Mouse (Mus musculus) kidney, postnatal 0 days (tissue): ENCODE data around the gene Psmb11. TPM values are rescaled to one million over a fixed set of nuclear protein-coding genes. Genes with fewer than 3 reads are reported as not detected.

Source experiments
- ATAC-seq: fragments of 200-750 bp; cut with Nextera tagmentation; replicated peaks from 2 replicates; pipeline ENCODE4 v1.8.0; 2017; ENCODE audit warnings: low read depth, moderate number of reproducible peaks, moderate TSS enrichment, moderate library complexity; ENCODE audit not compliant: low FRiP score
- DNase-seq: peaks from one replicate; pipeline ENCODE4 v3.0.0-alpha.2; 2016; ENCODE audit warnings: low spot score
- H3K27ac ChIP-seq: fragments of 300-500 bp; sonication (generic); 2 replicates; pipeline ENCODE4 v1.5.1; 2014; ENCODE audit warnings: mild to moderate bottlenecking
- H3K27me3 ChIP-seq: fragments of 300-500 bp; sonication (generic); 2 replicates; pipeline ENCODE4 v1.6.1; 2014; ENCODE audit warnings: low read length, mixed read lengths; ENCODE audit not compliant: insufficient read depth
- H3K36me3 ChIP-seq: fragments of 300-500 bp; sonication (generic); 2 replicates; pipeline ENCODE4 v1.6.1; 2014; ENCODE audit warnings: low read length, mixed read lengths; ENCODE audit not compliant: insufficient read depth
- H3K4me1 ChIP-seq: fragments of 300-500 bp; sonication (generic); replicated peaks from 2 replicates; pipeline ENCODE4 v1.6.1; 2014; ENCODE audit warnings: antibody characterized with exemption, low read length, mixed read lengths; ENCODE audit not compliant: insufficient read depth
- H3K4me2 ChIP-seq: fragments of 300-500 bp; sonication (generic); 2 replicates; pipeline ENCODE4 v1.6.1; 2014; ENCODE audit warnings: mild to moderate bottlenecking, low read length, moderate library complexity, mixed read lengths
- H3K4me3 ChIP-seq: fragments of 300-500 bp; sonication (generic); replicated peaks from 2 replicates; pipeline ENCODE4 v1.5.1; 2014; ENCODE audit warnings: low read depth, low read length
- H3K9ac ChIP-seq: fragments of 300-500 bp; sonication (generic); 2 replicates; pipeline ENCODE4 v1.6.1; 2014; ENCODE audit warnings: low read depth, low read length
- H3K9me3 ChIP-seq: fragments of 300-500 bp; sonication (generic); replicated peaks from 2 replicates; pipeline ENCODE4 v1.6.1; 2016; ENCODE audit warnings: low read length, inconsistent platforms, mixed read lengths
- CTCF ChIP-seq: IDR thresholded peaks from 2 replicates; pipeline ENCODE4 v1.5.1; 2016; ENCODE audit warnings: antibody characterized with exemption, low read depth, mild to moderate bottlenecking, moderate library complexity
- WGBS: fragments of 180-500 bp; shearing (Covaris S2); extraction: QIAGEN DNeasy Blood & Tissue Kit; methylation state at CpG from one replicate; pipeline ENCODE4 v1.1.7; 2014; 5-methylcytosine and 5-hydroxymethylcytosine counted together
- polyA plus RNA-seq: library from polyadenylated mRNA; unstranded; fragments of >200 nt; fragmentation: Nextera tagmentation; extraction: Ambion mirVana; gene quantifications from 2 replicates; pipeline ENCODE4 v1.2.1, GENCODE M21; 2015

Gene Psmb11
- polyA plus RNA-seq, 1 experiment from 2014 or later, result not detected

GRCm38 (mm10) chr14:54641305-54641969, 20.2 kb downstream of the Psmb11 start, which contains the start of gene Cdh24:
TSS of gene Cdh24 (minus strand) at chr14:54641364.
- peak within 1 kb of the TSS; percentile 66 for H3K4me3 ChIP-seq
- H3K4me2 ChIP-seq, result peak within 1 kb of the TSS; percentile 99
- H3K4me1 ChIP-seq, result no peaks in the 10 kb centered on the region; the same call in 1 of the 2 replicates
- peaks cover 42% of the 10 kb centered on the region for H3K36me3 ChIP-seq
- peak within 1 kb of the TSS; percentile 78 for H3K9ac ChIP-seq
- H3K27me3 ChIP-seq, result no peaks in the 10 kb centered on the region
- no peaks in the 10 kb centered on the region for H3K9me3 ChIP-seq
- under 1% methylated on average over 51 of the region's 52 CpGs for WGBS
- peak; percentile 89 for ATAC-seq
- H3K27ac ChIP-seq, result peak within 1 kb of the TSS; percentile 60; the same call in 1 of the 2 replicates
- peak; percentile 92 for DNase-seq
- TF ChIP-seq CTCF, result peak; percentile 90

GRCm38 (mm10) chr14:54642224-54642944, 21.2 kb downstream of the Psmb11 start:
- Histone ChIP-seq H3K36me3 (peaks cover 48% of the 10 kb centered on the region), H3K4me3 (no peak overlapping the region), H3K27me3 (no peaks in the 10 kb centered on the region), H3K4me1 (no peaks in the 10 kb centered on the region; the same call in 1 of the 2 replicates), H3K4me2 (no peak overlapping the region), H3K9me3 (no peaks in the 10 kb centered on the region), H3K27ac (no peak overlapping the region), H3K9ac (no peak overlapping the region)
- WGBS, result 79% methylated on average over 25 of the region's 25 CpGs
- no peak for TF ChIP-seq CTCF
- DNase-seq (no peak), ATAC-seq (no peak)

- no peak overlapping the region for H3K9ac ChIP-seq
- TF ChIP-seq CTCF, result no peak
- no peak overlapping the region for H3K27ac ChIP-seq
- 83% methylated on average over 2 of the region's 2 CpGs for WGBS
- peaks cover 49% of the 10 kb centered on the region for H3K36me3 ChIP-seq
- no peak for DNase-seq
- ATAC-seq, result no peak
- H3K9me3 ChIP-seq, result no peaks in the 10 kb centered on the region
- no peaks in the 10 kb centered on the region; the same call in 1 of the 2 replicates for H3K4me1 ChIP-seq
- H3K4me3 ChIP-seq, result no peak overlapping the region
- H3K4me2 ChIP-seq, result no peak overlapping the region
- no peaks in the 10 kb centered on the region for H3K27me3 ChIP-seq
Observed at GRCm38 (mm10) chr14:54643011-54643410, 21.8 kb downstream of the Psmb11 start.

- Histone ChIP-seq H3K9me3 (no peaks in the 10 kb centered on the region), H3K4me1 (no peaks in the 10 kb centered on the region; the same call in 1 of the 2 replicates), H3K27me3 (no peaks in the 10 kb centered on the region), H3K9ac (no peak overlapping the region), H3K27ac (no peak overlapping the region), H3K36me3 (peaks cover 59% of the 10 kb centered on the region), H3K4me3 (no peak overlapping the region), H3K4me2 (no peak overlapping the region)
- no peak for TF ChIP-seq CTCF
- DNase-seq (no peak), ATAC-seq (no peak)
- WGBS, result 85% methylated on average over 9 of the region's 9 CpGs
Observed at GRCm38 (mm10) chr14:54644294-54644693, 23.1 kb downstream of the Psmb11 start.

- ATAC-seq, result no peak
- H3K4me2 ChIP-seq, result no peak overlapping the region
- H3K27me3 ChIP-seq, result no peaks in the 10 kb centered on the region
- WGBS, result 92% methylated on average over 17 of the region's 17 CpGs
- H3K9ac ChIP-seq, result no peak overlapping the region
- H3K4me3 ChIP-seq, result no peak overlapping the region
- no peak for DNase-seq
- no peak for TF ChIP-seq CTCF
- no peaks in the 10 kb centered on the region for H3K4me1 ChIP-seq
- peaks cover 72% of the 10 kb centered on the region for H3K36me3 ChIP-seq
- no peak overlapping the region for H3K27ac ChIP-seq
- no peaks in the 10 kb centered on the region for H3K9me3 ChIP-seq
Observed at GRCm38 (mm10) chr14:54646455-54646854, 25.2 kb downstream of the Psmb11 start.

GRCm38 (mm10) chr14:54646898-54647636, 25.8 kb downstream of the Psmb11 start:
- no peaks in the 10 kb centered on the region for H3K27me3 ChIP-seq
- H3K36me3 ChIP-seq, result peaks cover 72% of the 10 kb centered on the region
- H3K9ac ChIP-seq, result no peak overlapping the region
- ATAC-seq (no peak), DNase-seq (no peak)
- H3K4me2 ChIP-seq, result no peak overlapping the region
- no peaks in the 10 kb centered on the region for H3K9me3 ChIP-seq
- H3K4me1 ChIP-seq, result no peaks in the 10 kb centered on the region
- peak; percentile 64 for TF ChIP-seq CTCF
- H3K4me3 ChIP-seq, result no peak overlapping the region
- WGBS, result 93% methylated on average over 8 of the region's 8 CpGs
- no peak overlapping the region for H3K27ac ChIP-seq
